Mouse (Mus musculus) hindbrain, embryonic 12.5 days (tissue): Measurements from ENCODE around the gene Zfp146. TPM values are rescaled to one million over a fixed set of nuclear protein-coding genes. Genes with fewer than 3 reads are reported as not detected.

Experiments used
- ATAC-seq: fragments of 200-750 bp; cut with Nextera tagmentation; 2 replicates; pipeline ENCODE4 v1.8.0; 2017; ENCODE audit warnings: moderate TSS enrichment; ENCODE audit not compliant: low FRiP score
- H3K27ac ChIP-seq: fragments of 300-500 bp; sonication (generic); 2 replicates; pipeline ENCODE4 v1.5.1; 2016; ENCODE audit warnings: mild to moderate bottlenecking
- H3K27me3 ChIP-seq: fragments of 300-500 bp; sonication (generic); 2 replicates; pipeline ENCODE4 v1.6.1; 2016; ENCODE audit warnings: mild to moderate bottlenecking
- H3K36me3 ChIP-seq: fragments of 300-500 bp; sonication (generic); 2 replicates; pipeline ENCODE4 v1.6.1; 2016; ENCODE audit warnings: mild to moderate bottlenecking
- H3K4me1 ChIP-seq: fragments of 300-500 bp; sonication (generic); 2 replicates; pipeline ENCODE4 v1.6.1; 2016
- H3K4me2 ChIP-seq: fragments of 300-500 bp; sonication (generic); replicated peaks from 2 replicates; pipeline ENCODE4 v1.6.1; 2016; ENCODE audit warnings: mild to moderate bottlenecking
- H3K4me3 ChIP-seq: fragments of 300-500 bp; sonication (generic); 2 replicates; pipeline ENCODE4 v1.5.1; 2016; ENCODE audit warnings: mild to moderate bottlenecking
- H3K9ac ChIP-seq: fragments of 300-500 bp; sonication (generic); 2 replicates; pipeline ENCODE4 v1.6.1; 2016; ENCODE audit warnings: mild to moderate bottlenecking, moderate library complexity
- H3K9me3 ChIP-seq: fragments of 300-500 bp; sonication (generic); replicated peaks from 2 replicates; pipeline ENCODE4 v1.6.1; 2016; ENCODE audit warnings: mild to moderate bottlenecking
- WGBS: fragments of 180-500 bp; shearing (Covaris S2); methylation state at CpG from one replicate; pipeline ENCODE4 v1.1.7; 2016; 5-methylcytosine and 5-hydroxymethylcytosine counted together
- polyA plus RNA-seq: library from polyadenylated mRNA; unstranded; fragments of >200 nt; fragmentation: Nextera tagmentation; extraction: Ambion mirVana; gene quantifications from 2 replicates; pipeline ENCODE4 v1.2.1, GENCODE M21; 2016

Zfp146 gene
- polyA plus RNA-seq, 1 experiment from 2014 or later, result 17.6 TPM

DNA sequence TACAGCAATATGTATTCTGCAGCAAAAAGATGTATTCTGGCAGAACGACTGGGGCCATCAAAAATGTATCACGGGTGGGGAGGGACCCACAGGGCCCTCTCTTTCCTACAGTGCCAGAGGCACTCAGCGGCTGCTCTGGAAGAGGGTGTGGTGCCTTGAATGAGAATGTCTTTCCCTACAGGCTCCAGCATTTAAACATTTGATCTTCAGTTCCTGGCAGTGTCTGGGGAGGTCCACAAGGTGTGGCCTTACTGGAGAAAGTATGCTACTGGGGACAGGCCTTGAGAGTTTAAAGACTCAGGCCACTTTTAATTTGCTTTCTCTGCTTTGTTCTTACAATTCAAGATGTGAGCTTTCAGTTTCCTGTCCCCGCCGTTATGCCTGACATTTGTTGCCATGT, 53.5 kb downstream of the Zfp146 start:
- no peak overlapping the region for H3K27ac ChIP-seq
- no peaks in the 10 kb centered on the region for H3K36me3 ChIP-seq
- H3K4me1 ChIP-seq, result no peaks in the 10 kb centered on the region
- no peak overlapping the region for H3K9ac ChIP-seq
- H3K4me3 ChIP-seq, result no peak overlapping the region
- 94% methylated on average over 5 of the region's 5 CpGs for WGBS
- H3K9me3 ChIP-seq, result 0 out of 2 replicates have a peak, but pooled peaks cover 12% of the 10 kb centered on the region
- no peaks in the 10 kb centered on the region for H3K27me3 ChIP-seq
- no peak for ATAC-seq
- no peak overlapping the region for H3K4me2 ChIP-seq

Other genes with a start within 250 kb of the Zfp146 start
- 16.4 and 17.2 TPM in 2 replicates for gene Zfp74, start 215.7 kb downstream of the Zfp146 start, polyA plus RNA-seq
- gene Zfp568, start 185.8 kb downstream of the Zfp146 start, polyA plus RNA-seq, result 13.2 and 14.9 TPM in 2 replicates
- gene Zfp14, start 118.4 kb downstream of the Zfp146 start, polyA plus RNA-seq, result 7.1 and 7.2 TPM in 2 replicates
- gene Zfp82, start 96.8 kb downstream of the Zfp146 start, polyA plus RNA-seq, result 9.8 and 10.1 TPM in 2 replicates
- 0.80 and 0.82 TPM in 2 replicates for gene Gm26920, start 79.3 kb downstream of the Zfp146 start, polyA plus RNA-seq
- 13.7 and 16.2 TPM in 2 replicates for gene Zfp566, start 79.2 kb downstream of the Zfp146 start, polyA plus RNA-seq
- gene Zfp260, start 75.0 kb downstream of the Zfp146 start, polyA plus RNA-seq, result 121 and 126 TPM in 2 replicates
- gene Zfp382, start 47.8 kb downstream of the Zfp146 start, polyA plus RNA-seq, result 14.0 and 14.6 TPM in 2 replicates
- 3.5 and 3.6 TPM in 2 replicates for gene Cox7a1, start 14.4 kb upstream of the Zfp146 start, polyA plus RNA-seq
- 78.0 and 80.0 TPM in 2 replicates for gene Capns1, start 29.1 kb upstream of the Zfp146 start, polyA plus RNA-seq
- 135 and 149 TPM in 2 replicates for gene Polr2i, start 62.2 kb upstream of the Zfp146 start, polyA plus RNA-seq
- 272 and 275 TPM in 2 replicates for gene Tbcb, start 62.5 kb upstream of the Zfp146 start, polyA plus RNA-seq
- gene Ovol3, start 66.0 kb upstream of the Zfp146 start, polyA plus RNA-seq, result not detected in 2 replicates
- 0.48 and 0.77 TPM in 2 replicates for gene Thap8, start 110.3 kb upstream of the Zfp146 start, polyA plus RNA-seq
- 7.2 and 7.4 TPM in 2 replicates for gene Wdr62, start 110.7 kb upstream of the Zfp146 start, polyA plus RNA-seq
- 74.8 and 88.1 TPM in 2 replicates for gene Clip3, start 122.0 kb upstream of the Zfp146 start, polyA plus RNA-seq
- gene Alkbh6, start 139.0 kb upstream of the Zfp146 start, polyA plus RNA-seq, result 87.1 and 93.5 TPM in 2 replicates
- gene Syne4, start 145.1 kb upstream of the Zfp146 start, polyA plus RNA-seq, result 36.9 and 39.2 TPM in 2 replicates
- gene E130208F15Rik, start 152.0 kb upstream of the Zfp146 start, polyA plus RNA-seq, result 0.33 and 0.49 TPM in 2 replicates
- gene Sdhaf1, start 154.1 kb upstream of the Zfp146 start, polyA plus RNA-seq, result 22.3 and 23.4 TPM in 2 replicates
- gene Lrfn3, start 193.0 kb upstream of the Zfp146 start, polyA plus RNA-seq, result 9.3 and 10.1 TPM in 2 replicates
- 17.7 and 19.7 TPM in 2 replicates for gene Tyrobp, start 244.0 kb upstream of the Zfp146 start, polyA plus RNA-seq